Mouse (Mus musculus) hindbrain, embryonic 14.5 days (tissue): ENCODE measurements at regions not wholly inside any gene's neighbourhood (a gene's known extent, or its start where the extent isn't known, plus 50 kb on each side); places are given as distances from the start of the nearest gene placed in this dataset.
"Not testable (repeated sequence)": the region's sequence is repeated elsewhere in the genome, so short reads cannot be mapped to it uniquely, and the experiment has no call there.

Experiments
- ATAC-seq: fragments of 200-750 bp; cut with Nextera tagmentation; 2 replicates; pipeline ENCODE4 v1.8.0; 2017; ENCODE audit warnings: moderate number of reproducible peaks, mild to moderate bottlenecking, moderate TSS enrichment, moderate library complexity; ENCODE audit not compliant: low FRiP score
- DNase-seq: peaks from one replicate; pipeline ENCODE4 v3.0.0-alpha.2; 2015; ENCODE audit warnings: low spot score
- H3K27ac ChIP-seq: fragments of 300-500 bp; sonication (generic); 2 replicates; pipeline ENCODE4 v1.5.1; 2014; ENCODE audit warnings: mild to moderate bottlenecking, moderate library complexity
- H3K27me3 ChIP-seq: fragments of 300-500 bp; sonication (generic); 2 replicates; pipeline ENCODE4 v1.6.1; 2014; ENCODE audit warnings: mild to moderate bottlenecking, low read length, mixed read lengths; ENCODE audit not compliant: control insufficient read depth, insufficient read depth
- H3K36me3 ChIP-seq: fragments of 300-500 bp; sonication (generic); replicated peaks from 2 replicates; pipeline ENCODE4 v1.6.1; 2014; ENCODE audit not compliant: control insufficient read depth, insufficient read depth
- H3K4me1 ChIP-seq: fragments of 300-500 bp; sonication (generic); replicated peaks from 2 replicates; pipeline ENCODE4 v1.6.1; 2014; ENCODE audit warnings: antibody characterized with exemption, low read length, mixed read lengths; ENCODE audit not compliant: control insufficient read depth, insufficient read depth
- H3K4me2 ChIP-seq: fragments of 300-500 bp; sonication (generic); replicated peaks from 2 replicates; pipeline ENCODE4 v1.6.1; 2014; ENCODE audit warnings: mild to moderate bottlenecking, moderate library complexity
- H3K4me3 ChIP-seq: fragments of 300-500 bp; sonication (generic); replicated peaks from 2 replicates; pipeline ENCODE4 v1.5.1; 2014; ENCODE audit warnings: mild to moderate bottlenecking, low read length
- H3K9ac ChIP-seq: fragments of 300-500 bp; sonication (generic); 2 replicates; pipeline ENCODE4 v1.6.1; 2014
- H3K9me3 ChIP-seq: fragments of 300-500 bp; sonication (generic); 2 replicates; pipeline ENCODE4 v1.6.1; 2016; ENCODE audit warnings: low read length; ENCODE audit not compliant: control insufficient read depth
- WGBS: fragments of 180-500 bp; shearing (Covaris S2); extraction: QIAGEN DNeasy Blood & Tissue Kit; methylation state at CpG from one replicate; pipeline ENCODE4 v1.1.7; 2014; 5-methylcytosine and 5-hydroxymethylcytosine counted together

- no peaks in the 10 kb centered on the region for H3K27me3 ChIP-seq
- ATAC-seq (no peak), DNase-seq (no peak)
- H3K9ac ChIP-seq = no peak overlapping the region
- no peak overlapping the region for H3K27ac ChIP-seq
- no peaks in the 10 kb centered on the region for H3K4me1 ChIP-seq
- H3K4me3 ChIP-seq = no peak overlapping the region
- no peaks in the 10 kb centered on the region for H3K36me3 ChIP-seq
- H3K9me3 ChIP-seq = no peaks in the 10 kb centered on the region
- H3K4me2 ChIP-seq = no peak overlapping the region
- 90% methylated on average over 6 of the region's 6 CpGs for WGBS
Measured at GRCm38 (mm10) chr6:89085151-89085550, 183.1 kb downstream of the Tpra1 start.

GRCm38 (mm10) chr6:89087620-89088019 is 185.6 kb downstream of the Tpra1 start:
- no peaks in the 10 kb centered on the region for H3K27me3 ChIP-seq
- DNase-seq (no peak), ATAC-seq (no peak)
- no peaks in the 10 kb centered on the region for H3K9me3 ChIP-seq
- no peak overlapping the region for H3K27ac ChIP-seq
- H3K9ac ChIP-seq = no peak overlapping the region
- WGBS = 67% methylated on average over 4 of the region's 4 CpGs
- no peaks in the 10 kb centered on the region for H3K36me3 ChIP-seq
- H3K4me2 ChIP-seq = no peak overlapping the region
- no peak overlapping the region for H3K4me3 ChIP-seq
- H3K4me1 ChIP-seq = no peaks in the 10 kb centered on the region

DNA sequence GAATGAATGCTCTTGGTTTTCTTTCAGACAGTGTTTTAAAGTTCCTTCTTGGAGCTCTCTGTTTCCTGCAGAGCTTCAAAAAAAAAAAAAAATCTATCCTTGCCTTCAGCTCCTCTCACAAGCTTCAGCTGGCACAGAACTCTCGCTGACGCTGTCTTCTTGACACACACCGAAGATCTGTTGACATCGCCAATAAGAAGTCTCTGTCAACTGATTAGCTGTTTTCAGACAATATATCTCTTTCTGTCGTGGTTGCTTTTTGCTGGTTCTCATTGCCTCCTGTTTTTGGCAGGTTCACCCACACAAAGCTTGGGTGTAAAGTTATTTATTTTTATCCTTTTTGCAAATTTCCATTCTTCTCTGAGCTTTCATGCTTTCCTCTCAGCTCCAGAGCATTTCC is 188.0 kb downstream of the Tpra1 start:
- Histone ChIP-seq H3K27me3 (no peaks in the 10 kb centered on the region), H3K4me2 (no peak overlapping the region), H3K4me1 (no peaks in the 10 kb centered on the region), H3K9ac (no peak overlapping the region), H3K4me3 (no peak overlapping the region), H3K36me3 (no peaks in the 10 kb centered on the region), H3K27ac (no peak overlapping the region), H3K9me3 (no peaks in the 10 kb centered on the region)
- no peak for ATAC-seq
- no peak for DNase-seq
- 94% methylated on average over 5 of the region's 5 CpGs for WGBS

DNA sequence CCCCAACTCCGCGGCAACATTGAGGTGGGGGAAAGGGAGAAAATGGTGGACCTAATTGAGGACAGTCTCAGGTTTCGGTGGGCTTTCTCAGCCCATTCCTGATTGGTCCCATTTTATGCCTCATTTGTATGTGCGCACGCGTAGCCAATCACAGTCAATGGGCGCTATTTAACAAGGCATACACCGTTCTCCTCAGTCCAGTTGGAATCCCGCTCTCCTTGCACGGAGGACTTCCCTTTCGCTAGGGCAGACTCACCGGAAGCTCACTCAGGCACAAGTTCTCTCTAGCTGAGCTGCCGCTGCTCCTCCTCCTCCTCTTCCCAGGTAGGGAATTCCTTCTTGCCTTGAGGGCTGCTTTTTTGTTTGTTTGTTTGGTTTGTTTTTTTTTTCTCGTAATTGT is 193.9 kb downstream of the Tpra1 start:
- Histone ChIP-seq H3K4me3 (no peak overlapping the region), H3K27ac (no peak overlapping the region), H3K4me2 (no peak overlapping the region), H3K36me3 (no peaks in the 10 kb centered on the region), H3K27me3 (no peaks in the 10 kb centered on the region), H3K9ac (no peak overlapping the region), H3K4me1 (no peaks in the 10 kb centered on the region), H3K9me3 (no peaks in the 10 kb centered on the region)
- ATAC-seq (no peak), DNase-seq (no peak)
- WGBS = 96% methylated on average over 14 of the region's 14 CpGs

DNA sequence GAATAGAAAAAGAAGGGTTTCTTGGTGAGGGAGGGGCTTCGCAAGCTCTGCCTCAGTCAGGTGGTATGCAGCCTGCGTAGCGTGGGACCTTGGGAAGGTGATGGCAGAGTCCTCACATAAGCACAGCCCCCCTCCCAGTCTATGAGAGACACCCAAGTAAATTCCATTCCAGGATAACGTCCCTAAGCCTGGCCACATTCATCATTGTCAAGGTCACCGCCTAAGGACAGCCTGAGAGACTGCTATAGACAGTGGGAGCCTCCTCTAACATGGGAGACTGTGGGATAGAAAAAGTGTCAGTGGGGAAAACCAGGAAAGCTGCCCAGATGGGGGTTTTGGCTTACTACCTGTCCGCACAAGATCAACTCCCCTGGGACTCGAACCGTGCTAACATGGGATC is 195.5 kb downstream of the Tpra1 start:
- DNase-seq (no peak), ATAC-seq (no peak)
- Histone ChIP-seq H3K9me3 (no peaks in the 10 kb centered on the region), H3K4me2 (no peak overlapping the region), H3K27ac (no peak overlapping the region), H3K36me3 (no peaks in the 10 kb centered on the region), H3K27me3 (no peaks in the 10 kb centered on the region), H3K4me3 (no peak overlapping the region), H3K9ac (no peak overlapping the region), H3K4me1 (no peaks in the 10 kb centered on the region)
- WGBS = 84% methylated on average over 8 of the region's 8 CpGs

DNA sequence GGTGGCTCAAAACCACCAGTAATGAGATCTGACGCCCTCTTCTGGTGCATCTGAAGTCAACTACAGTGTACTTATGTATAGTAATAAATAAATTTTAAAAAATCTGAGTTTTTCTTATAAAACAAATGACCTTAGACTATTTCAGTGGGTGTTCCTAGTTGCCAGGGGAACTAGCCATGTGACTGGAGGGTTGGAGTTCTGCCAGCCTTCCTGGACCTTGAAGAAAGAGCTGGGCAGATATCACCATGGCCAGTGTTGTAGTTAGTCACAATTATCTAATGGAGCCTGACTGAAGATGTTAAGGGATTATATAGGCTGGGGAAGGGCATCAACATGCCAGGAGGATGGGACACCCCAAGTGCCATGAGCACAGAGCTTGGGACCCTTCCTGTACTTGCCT is 217.2 kb downstream of the Tpra1 start:
- 63% methylated on average over 1 of the region's 1 CpGs for WGBS
- Histone ChIP-seq H3K36me3 (no peaks in the 10 kb centered on the region), H3K4me3 (no peak overlapping the region), H3K4me1 (peaks cover 4% of the 10 kb centered on the region; the same call in 1 of the 2 replicates), H3K27ac (no peak overlapping the region), H3K27me3 (no peaks in the 10 kb centered on the region), H3K9me3 (no peaks in the 10 kb centered on the region), H3K9ac (no peak overlapping the region), H3K4me2 (no peak overlapping the region)
- DNase-seq (no peak), ATAC-seq (no peak)

GRCm38 (mm10) chr6:89121023-89121745 is 219.1 kb downstream of the Tpra1 start:
- DNase-seq = no peak
- H3K27ac ChIP-seq = no peak overlapping the region
- no peaks in the 10 kb centered on the region for H3K9me3 ChIP-seq
- no peak overlapping the region for H3K4me3 ChIP-seq
- H3K4me1 ChIP-seq = peaks cover 4% of the 10 kb centered on the region; the same call in 1 of the 2 replicates
- no peaks in the 10 kb centered on the region for H3K36me3 ChIP-seq
- H3K4me2 ChIP-seq = no peak overlapping the region
- WGBS = 44% methylated on average over 4 of the region's 4 CpGs
- H3K9ac ChIP-seq = no peak overlapping the region
- no peak for ATAC-seq
- H3K27me3 ChIP-seq = no peaks in the 10 kb centered on the region

GRCm38 (mm10) chr6:89121746-89122070 is 219.7 kb downstream of the Tpra1 start:
- no peaks in the 10 kb centered on the region for H3K36me3 ChIP-seq
- no peak overlapping the region for H3K9ac ChIP-seq
- DNase-seq (no peak), ATAC-seq (no peak)
- no peak overlapping the region for H3K27ac ChIP-seq
- H3K4me2 ChIP-seq = no peak overlapping the region
- no peaks in the 10 kb centered on the region for H3K9me3 ChIP-seq
- WGBS = 65% methylated on average over 3 of the region's 3 CpGs
- peaks cover 4% of the 10 kb centered on the region; the same call in 1 of the 2 replicates for H3K4me1 ChIP-seq
- no peaks in the 10 kb centered on the region for H3K27me3 ChIP-seq
- H3K4me3 ChIP-seq = no peak overlapping the region

DNA sequence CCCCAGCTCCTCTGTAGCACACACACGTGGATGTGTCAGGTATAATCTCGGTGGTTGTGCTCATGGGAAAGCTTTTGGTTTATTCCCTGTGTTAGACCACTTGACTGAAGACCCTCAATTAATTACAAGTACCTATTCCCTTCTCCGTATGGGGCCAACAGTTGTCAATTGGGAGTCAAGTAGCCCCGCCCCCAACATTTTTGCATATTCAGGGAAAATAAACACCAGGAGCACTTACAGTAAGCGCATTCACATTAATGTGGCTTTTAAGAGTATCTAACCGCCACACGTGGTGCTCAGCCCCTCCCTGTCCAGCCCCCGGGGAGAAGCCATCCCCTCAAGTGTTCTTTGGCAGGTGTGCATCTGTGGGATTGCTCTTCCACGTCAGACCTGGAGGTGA is 223.9 kb downstream of the Tpra1 start:
- H3K27me3 ChIP-seq = no peaks in the 10 kb centered on the region
- H3K27ac ChIP-seq = no peak overlapping the region
- no peak for ATAC-seq
- no peaks in the 10 kb centered on the region for H3K9me3 ChIP-seq
- H3K4me2 ChIP-seq = no peak overlapping the region
- DNase-seq = no peak
- H3K4me3 ChIP-seq = no peak overlapping the region
- peaks cover 4% of the 10 kb centered on the region; the same call in 1 of the 2 replicates for H3K4me1 ChIP-seq
- H3K36me3 ChIP-seq = no peaks in the 10 kb centered on the region
- H3K9ac ChIP-seq = no peak overlapping the region
- WGBS = 62% methylated on average over 9 of the region's 9 CpGs

GRCm38 (mm10) chr6:89128141-89128540 is 226.1 kb downstream of the Tpra1 start:
- H3K27me3 ChIP-seq, H3K36me3 ChIP-seq, H3K9ac ChIP-seq, H3K4me3 ChIP-seq, H3K4me1 ChIP-seq, H3K27ac ChIP-seq, H3K9me3 ChIP-seq, DNase-seq, ATAC-seq, H3K4me2 ChIP-seq: not testable (repeated sequence)
- WGBS = 62% methylated on average over 5 of the region's 5 CpGs
